Mouse (Mus musculus): ENCODE results near the gene Wdr45.

DNA sequence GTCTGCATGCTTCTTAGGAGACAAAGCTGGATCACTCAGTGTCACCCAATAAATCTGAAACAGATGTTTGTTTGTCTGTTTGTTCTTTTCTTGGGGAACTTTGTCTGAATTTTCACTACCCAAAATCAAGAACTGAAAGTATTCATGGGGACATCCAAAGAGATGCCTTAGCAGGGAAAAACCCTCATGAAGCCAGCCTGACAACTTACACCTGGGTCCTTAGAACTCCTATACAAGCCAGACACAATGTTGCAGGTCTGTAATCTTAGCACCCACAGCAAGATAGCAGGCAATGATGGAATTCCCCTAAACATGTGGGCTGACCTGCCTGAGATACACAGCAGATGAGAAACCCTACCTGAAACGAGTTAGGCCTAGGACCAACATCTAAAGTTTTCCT lies 30.8 kb downstream of the Wdr45 start:
- TF ChIP-seq GATA1 (IDR thresholded peaks at IDR 0.05; ENCODE audit: borderline replicate concordance, low read length): no peak
- TF ChIP-seq FLI1 (IDR thresholded peaks at IDR 0.05; ENCODE audit: low read length): no peak
